Mouse (Mus musculus) midbrain, embryonic 11.5 days (tissue): ENCODE data around the gene Gm20441. TPM values are rescaled to one million over a fixed set of nuclear protein-coding genes. Genes with fewer than 3 reads are reported as not detected.

Source experiments
- ATAC-seq: fragments of 200-750 bp; cut with Nextera tagmentation; 2 replicates; pipeline ENCODE4 v1.8.0; 2017; ENCODE audit warnings: moderate TSS enrichment, moderate library complexity; ENCODE audit not compliant: low FRiP score
- DNase-seq: peaks from one replicate; pipeline ENCODE4 v3.0.0; 2015; ENCODE audit warnings: low spot score; ENCODE audit errors: missing footprints
- H3K27ac ChIP-seq: fragments of 300-500 bp; sonication (generic); 2 replicates; pipeline ENCODE4 v1.5.1; 2014; ENCODE audit warnings: low read depth, low read length
- H3K27me3 ChIP-seq: fragments of 300-500 bp; sonication (generic); 2 replicates; pipeline ENCODE4 v1.6.1; 2014; ENCODE audit warnings: mild to moderate bottlenecking, low read length, moderate library complexity, mixed read lengths; ENCODE audit not compliant: control insufficient read depth, insufficient read depth
- H3K36me3 ChIP-seq: fragments of 300-500 bp; sonication (generic); 2 replicates; pipeline ENCODE4 v1.6.1; 2014; ENCODE audit warnings: mild to moderate bottlenecking, low read length, moderate library complexity, mixed read lengths; ENCODE audit not compliant: control insufficient read depth, insufficient read depth
- H3K4me1 ChIP-seq: fragments of 300-500 bp; sonication (generic); 2 replicates; pipeline ENCODE4 v1.6.1; 2014; ENCODE audit warnings: low read length; ENCODE audit not compliant: control insufficient read depth, insufficient read depth
- H3K4me2 ChIP-seq: fragments of 300-500 bp; sonication (generic); 2 replicates; pipeline ENCODE4 v1.6.1; 2014; ENCODE audit warnings: mild to moderate bottlenecking, moderate library complexity
- H3K4me3 ChIP-seq: fragments of 300-500 bp; sonication (generic); 2 replicates; pipeline ENCODE4 v1.5.1; 2014; ENCODE audit warnings: low read depth, low read length
- H3K9ac ChIP-seq: fragments of 300-500 bp; sonication (generic); 2 replicates; pipeline ENCODE4 v1.6.1; 2014; ENCODE audit warnings: low read length
- H3K9me3 ChIP-seq: fragments of 300-500 bp; sonication (generic); 2 replicates; pipeline ENCODE4 v1.6.1; 2016; ENCODE audit warnings: low read length; ENCODE audit not compliant: control insufficient read depth
- WGBS: fragments of 180-500 bp; shearing (Covaris S2); extraction: QIAGEN DNeasy Blood & Tissue Kit; methylation state at CpG from one replicate; pipeline ENCODE4 v1.1.7; 2014; 5-methylcytosine and 5-hydroxymethylcytosine counted together
- polyA plus RNA-seq: library from polyadenylated mRNA; unstranded; fragments of >200 nt; fragmentation: Nextera tagmentation; extraction: Ambion mirVana; gene quantifications from 2 replicates; pipeline ENCODE4 v1.2.1, GENCODE M21; 2014

Gm20441 gene
- polyA plus RNA-seq, 1 experiment from 2014 or later, result not detected

- ATAC-seq, result no peak
- Histone ChIP-seq H3K36me3 (no peaks in the 10 kb centered on the region), H3K4me1 (no peaks in the 10 kb centered on the region), H3K4me3 (no peak overlapping the region), H3K9me3 (no peaks in the 10 kb centered on the region), H3K9ac (no peak overlapping the region), H3K27ac (no peak overlapping the region), H3K27me3 (no peaks in the 10 kb centered on the region), H3K4me2 (no peak overlapping the region)
- DNase-seq, result no peak
- 83% methylated on average over 5 of the region's 5 CpGs for WGBS
Measured at GRCm38 (mm10) chr10:75819882-75820281, 39.1 kb upstream of the Gm20441 start.

- Histone ChIP-seq H3K4me2 (no peak overlapping the region), H3K9ac (no peak overlapping the region), H3K27me3 (no peaks in the 10 kb centered on the region), H3K36me3 (no peaks in the 10 kb centered on the region), H3K4me1 (no peaks in the 10 kb centered on the region), H3K9me3 (no peaks in the 10 kb centered on the region), H3K4me3 (no peak overlapping the region), H3K27ac (no peak overlapping the region)
- DNase-seq, result no peak
- ATAC-seq, result no peak
- 58% methylated on average over 10 of the region's 10 CpGs for WGBS
Measured at GRCm38 (mm10) chr10:75818641-75819040, 37.9 kb upstream of the Gm20441 start.

GRCm38 (mm10) chr10:75804217-75804616 is 23.5 kb upstream of the Gm20441 start:
- no peak for DNase-seq
- Histone ChIP-seq H3K27me3 (no peaks in the 10 kb centered on the region), H3K27ac (no peak overlapping the region), H3K36me3 (no peaks in the 10 kb centered on the region), H3K9ac (no peak overlapping the region), H3K4me2 (no peak overlapping the region), H3K4me1 (no peaks in the 10 kb centered on the region), H3K4me3 (no peak overlapping the region), H3K9me3 (no peaks in the 10 kb centered on the region)
- WGBS, result 64% methylated on average over 2 of the region's 2 CpGs
- no peak for ATAC-seq

GRCm38 (mm10) chr10:75798176-75798696 is 17.5 kb upstream of the Gm20441 start, which contains the start of gene Gstt1:
Gene Gstt1, minus strand, starts transcription at chr10:75798584.
- ATAC-seq (peak; percentile 69), DNase-seq (peak; percentile 94)
- Histone ChIP-seq H3K4me3 (peak within 1 kb of the TSS; percentile 38), H3K27ac (no peak within 1 kb of the TSS), H3K9me3 (no peaks in the 10 kb centered on the region), H3K36me3 (no peaks in the 10 kb centered on the region), H3K4me1 (peaks cover 14% of the 10 kb centered on the region), H3K4me2 (peak within 1 kb of the TSS; percentile 82), H3K9ac (peak within 1 kb of the TSS; percentile 59), H3K27me3 (peaks cover 5% of the 10 kb centered on the region)
- 4% methylated on average over 18 of the region's 18 CpGs for WGBS

GRCm38 (mm10) chr10:75797619-75798175 is 16.9 kb upstream of the Gm20441 start:
- Histone ChIP-seq H3K9me3 (no peaks in the 10 kb centered on the region), H3K36me3 (no peaks in the 10 kb centered on the region), H3K27ac (no peak overlapping the region), H3K4me3 (peak overlapping the region; percentile 38), H3K4me2 (peak overlapping the region; percentile 82), H3K9ac (peak overlapping the region; percentile 59), H3K27me3 (peaks cover 5% of the 10 kb centered on the region), H3K4me1 (peaks cover 14% of the 10 kb centered on the region)
- DNase-seq, result peak; percentile 93
- peak; percentile 40; the same call in 1 of the 2 replicates for ATAC-seq
- 1% methylated on average over 12 of the region's 12 CpGs for WGBS

- Histone ChIP-seq H3K36me3 (no peaks in the 10 kb centered on the region), H3K9ac (no peak overlapping the region), H3K4me3 (peak overlapping the region; percentile 38), H3K4me1 (peaks cover 14% of the 10 kb centered on the region), H3K4me2 (peak overlapping the region; percentile 82), H3K27me3 (peaks cover 5% of the 10 kb centered on the region), H3K9me3 (no peaks in the 10 kb centered on the region), H3K27ac (no peak overlapping the region)
- DNase-seq, result no peak
- WGBS, result 54% methylated on average over 11 of the region's 11 CpGs
- ATAC-seq, result no peak
Measured at GRCm38 (mm10) chr10:75796731-75797516, 16.2 kb upstream of the Gm20441 start.

GRCm38 (mm10) chr10:75794880-75795279 is 14.1 kb upstream of the Gm20441 start:
- no peaks in the 10 kb centered on the region for H3K9me3 ChIP-seq
- ATAC-seq, result no peak
- H3K4me2 ChIP-seq, result no peak overlapping the region
- no peak overlapping the region for H3K9ac ChIP-seq
- no peaks in the 10 kb centered on the region for H3K36me3 ChIP-seq
- H3K27me3 ChIP-seq, result peaks cover 5% of the 10 kb centered on the region
- no peak for DNase-seq
- no peak overlapping the region for H3K27ac ChIP-seq
- peaks cover 14% of the 10 kb centered on the region for H3K4me1 ChIP-seq
- 32% methylated on average over 3 of the region's 3 CpGs for WGBS
- H3K4me3 ChIP-seq, result no peak overlapping the region

- no peaks in the 10 kb centered on the region for H3K27me3 ChIP-seq
- no peak overlapping the region for H3K4me3 ChIP-seq
- WGBS, result 25% methylated on average over 7 of the region's 7 CpGs
- DNase-seq (no peak), ATAC-seq (no peak)
- H3K9me3 ChIP-seq, result no peaks in the 10 kb centered on the region
- H3K4me2 ChIP-seq, result no peak overlapping the region
- H3K27ac ChIP-seq, result no peak overlapping the region
- no peaks in the 10 kb centered on the region for H3K4me1 ChIP-seq
- no peaks in the 10 kb centered on the region for H3K36me3 ChIP-seq
- H3K9ac ChIP-seq, result no peak overlapping the region
Measured at GRCm38 (mm10) chr10:75790773-75791172, 10.0 kb upstream of the Gm20441 start.

- H3K9ac ChIP-seq, result no peak overlapping the region
- H3K27ac ChIP-seq, result no peak overlapping the region
- H3K36me3 ChIP-seq, result no peaks in the 10 kb centered on the region
- H3K4me3 ChIP-seq, result no peak overlapping the region
- H3K27me3 ChIP-seq, result no peaks in the 10 kb centered on the region
- H3K4me1 ChIP-seq, result no peaks in the 10 kb centered on the region
- H3K9me3 ChIP-seq, result no peaks in the 10 kb centered on the region
- DNase-seq (no peak), ATAC-seq (no peak)
- no peak overlapping the region for H3K4me2 ChIP-seq
- WGBS, result 93% methylated on average over 5 of the region's 5 CpGs
Measured at GRCm38 (mm10) chr10:75789841-75790240, 9.1 kb upstream of the Gm20441 start.
